Mouse (Mus musculus) testis, adult 2 months (tissue): ENCODE measurements around the gene Tcta.

Experiments
- CTCF ChIP-seq: fragments of 200-500 bp; IDR thresholded peaks from 2 replicates; pipeline ENCODE4 v1.5.1; 2012; ENCODE audit warnings: low read depth, mild to moderate bottlenecking, inconsistent platforms, low read length, moderate library complexity; ENCODE audit not compliant: control insufficient read depth, insufficient read depth, insufficient replicate concordance
- POLR2A ChIP-seq: fragments of 200-500 bp; IDR thresholded peaks from 2 replicates; pipeline ENCODE4 v1.6.1; 2012; ENCODE audit warnings: low read depth, mild to moderate bottlenecking, inconsistent platforms, low read length, moderate library complexity; ENCODE audit not compliant: control insufficient read depth

- TF ChIP-seq CTCF: no peak
- TF ChIP-seq POLR2A: no peak
These were observed 37.4 kb upstream of the Tcta start for GRCm38 (mm10) chr9:108343331-108343730.
